Mouse (Mus musculus) lung, adult 2 months (tissue): ENCODE measurements around the gene Slc2a9. TPM values are rescaled to one million over a fixed set of nuclear protein-coding genes. Genes with fewer than 3 reads are reported as not detected.

Experiments used
- DNase-seq: peaks from one replicate; pipeline ENCODE4 v3.0.0; 2022
- H3K4me1 ChIP-seq: fragments of 200-500 bp; 2 replicates; pipeline ENCODE4 v1.6.1; 2011; ENCODE audit warnings: low read length; ENCODE audit not compliant: control insufficient read depth, insufficient read depth
- H3K4me3 ChIP-seq: fragments of 200-500 bp; replicated peaks from 2 replicates; pipeline ENCODE3; 2011; ENCODE audit warnings: low read depth, mild to moderate bottlenecking, control low read depth, low read length; ENCODE audit errors: extremely low read depth
- CTCF ChIP-seq: fragments of 200-500 bp; IDR thresholded peaks from 2 replicates; pipeline ENCODE4 v1.5.1; 2011; ENCODE audit warnings: mild to moderate bottlenecking, low read length, control low read depth; ENCODE audit not compliant: insufficient read depth
- POLR2A ChIP-seq: fragments of 200-500 bp; IDR thresholded peaks from 2 replicates; pipeline ENCODE4 v1.6.1; 2011; ENCODE audit warnings: low read depth, mild to moderate bottlenecking, control low read depth, low read length, borderline replicate concordance; ENCODE audit errors: extremely low read depth
- WGBS: fragments of 180-500 bp; shearing (Covaris S2); methylation state at CpG from one replicate; pipeline ENCODE4 v1.1.7; 2018; 5-methylcytosine and 5-hydroxymethylcytosine counted together
- polyA plus RNA-seq: library from polyadenylated mRNA; depleted of rRNA; stranded (reverse); fragments of >200 nt; gene quantifications from 2 replicates; pipeline ENCODE4 v1.2.3, GENCODE M21; 2012; rRNA removed

The Slc2a9 gene
- polyA plus RNA-seq, 1 experiment: 5.0 TPM

- no peaks in the 10 kb centered on the region for H3K4me1 ChIP-seq
- TF ChIP-seq POLR2A (no peak), CTCF (peak; percentile 67)
- no peak overlapping the region for H3K4me3 ChIP-seq
- WGBS: 47% methylated on average over 5 of the region's 5 CpGs
- peak; percentile 36 for DNase-seq
These were observed 194.1 kb downstream of the Slc2a9 start for GRCm38 (mm10) chr5:38308873-38309272.

GRCm38 (mm10) chr5:38307255-38308101, 195.5 kb downstream of the Slc2a9 start:
- peak overlapping the region; percentile 5 for H3K4me3 ChIP-seq
- no peaks in the 10 kb centered on the region for H3K4me1 ChIP-seq
- TF ChIP-seq POLR2A: no peak
- TF ChIP-seq CTCF: peak; percentile 91
- 9% methylated on average over 26 of the region's 26 CpGs for WGBS
- DNase-seq: peak; percentile 88

DNA sequence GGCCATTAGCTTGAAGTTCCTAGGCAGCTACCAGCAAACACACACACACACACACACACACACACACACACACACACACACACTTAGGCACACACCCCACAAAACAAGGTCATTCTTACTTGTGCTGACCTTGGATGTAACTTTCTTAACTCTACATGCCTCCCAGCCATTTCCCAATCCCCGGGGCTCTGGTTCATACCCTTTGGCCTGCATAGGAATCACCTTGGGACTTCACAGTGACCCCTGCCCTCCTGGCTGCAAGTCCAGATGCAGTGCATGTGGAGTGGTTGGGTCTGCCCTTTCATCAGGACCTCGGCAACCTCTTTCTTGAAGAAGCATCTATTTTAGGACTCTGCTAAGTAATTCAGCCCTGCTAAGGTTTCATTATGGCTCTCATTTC, 197.7 kb downstream of the Slc2a9 start:
- TF ChIP-seq POLR2A (no peak), CTCF (no peak)

DNA sequence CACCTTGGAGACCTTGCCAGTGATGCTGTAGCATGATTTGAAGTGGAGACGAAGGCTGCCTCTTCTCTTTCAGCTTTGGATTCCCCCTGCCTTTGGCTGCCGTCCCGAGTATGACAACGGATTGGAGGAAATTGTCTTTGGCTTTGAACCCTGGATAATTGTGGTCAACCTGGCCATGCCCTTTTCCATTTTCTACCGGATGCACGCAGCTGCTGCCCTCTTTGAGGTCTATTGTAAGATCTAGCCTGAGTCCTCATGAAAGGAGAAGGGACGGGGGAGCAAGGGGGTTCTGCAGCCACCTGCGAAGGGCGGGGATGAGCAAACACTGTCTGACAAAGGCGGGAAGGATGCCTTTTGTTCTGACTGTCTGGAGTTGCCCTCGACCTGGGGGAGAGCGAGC, 200.3 kb downstream of the Slc2a9 start:
- TF ChIP-seq CTCF (no peak), POLR2A (no peak)
- no peak for DNase-seq
- Histone ChIP-seq H3K4me3 (no peak overlapping the region), H3K4me1 (no peaks in the 10 kb centered on the region)
- WGBS: 38% methylated on average over 12 of the region's 12 CpGs

More for the DNA sequence above, 197.7 kb downstream of the Slc2a9 start:
- Histone ChIP-seq H3K4me3 (no peak overlapping the region), H3K4me1 (no peaks in the 10 kb centered on the region)
- no peak for DNase-seq
- WGBS: 71% methylated on average over 2 of the region's 2 CpGs

GRCm38 (mm10) chr5:38301761-38302411, 201.1 kb downstream of the Slc2a9 start:
- no peak for DNase-seq
- Histone ChIP-seq H3K4me3 (no peak overlapping the region), H3K4me1 (no peaks in the 10 kb centered on the region)
- no peak for TF ChIP-seq POLR2A
- 83% methylated on average over 12 of the region's 12 CpGs for WGBS

Other genes with a start within 250 kb of the Slc2a9 start
- 25.8 and 33.8 TPM in 2 replicates for gene Tmem128, start 243.0 kb downstream of the Slc2a9 start, polyA plus RNA-seq
- 0.85 and 3.1 TPM in 2 replicates for gene Otop1, start 227.2 kb downstream of the Slc2a9 start, polyA plus RNA-seq
- gene Drd5, start 183.8 kb downstream of the Slc2a9 start, polyA plus RNA-seq: not detected in 2 replicates
- gene Wdr1, start 60.1 kb upstream of the Slc2a9 start, polyA plus RNA-seq: 135 and 165 TPM in 2 replicates
- gene Zfp518b, start 181.7 kb upstream of the Slc2a9 start, polyA plus RNA-seq: 1.2 and 2.3 TPM in 2 replicates